Mouse (Mus musculus) hindbrain, embryonic 11.5 days (tissue): ENCODE measurements around the gene Ebi3. TPM values are rescaled to one million over a fixed set of nuclear protein-coding genes. Genes with fewer than 3 reads are reported as not detected.

Source experiments
- ATAC-seq: fragments of 200-750 bp; cut with Nextera tagmentation; 2 replicates; pipeline ENCODE4 v1.8.0; 2017; ENCODE audit warnings: mild to moderate bottlenecking, moderate TSS enrichment, moderate library complexity; ENCODE audit not compliant: low FRiP score
- DNase-seq: peaks from one replicate; pipeline ENCODE4 v3.0.0-alpha.2; 2015; ENCODE audit warnings: low spot score
- H3K27ac ChIP-seq: fragments of 300-500 bp; sonication (generic); 2 replicates; pipeline ENCODE4 v1.5.1; 2014; ENCODE audit warnings: mild to moderate bottlenecking, low read depth, low read length
- H3K27me3 ChIP-seq: fragments of 300-500 bp; sonication (generic); 2 replicates; pipeline ENCODE4 v1.6.1; 2014; ENCODE audit warnings: mild to moderate bottlenecking, low read length, moderate library complexity, mixed read lengths; ENCODE audit not compliant: control insufficient read depth, insufficient read depth
- H3K36me3 ChIP-seq: fragments of 300-500 bp; sonication (generic); 2 replicates; pipeline ENCODE4 v1.6.1; 2014; ENCODE audit warnings: mild to moderate bottlenecking, low read length, moderate library complexity, mixed read lengths; ENCODE audit not compliant: control insufficient read depth, insufficient read depth
- H3K4me1 ChIP-seq: fragments of 300-500 bp; sonication (generic); replicated peaks from 2 replicates; pipeline ENCODE4 v1.6.1; 2014; ENCODE audit warnings: low read length, mixed read lengths; ENCODE audit not compliant: control insufficient read depth, insufficient read depth
- H3K4me2 ChIP-seq: fragments of 300-500 bp; sonication (generic); replicated peaks from 2 replicates; pipeline ENCODE4 v1.6.1; 2014; ENCODE audit warnings: mild to moderate bottlenecking, low read depth, low read length
- H3K4me3 ChIP-seq: fragments of 300-500 bp; sonication (generic); 2 replicates; pipeline ENCODE4 v1.5.1; 2014; ENCODE audit warnings: low read depth, low read length
- H3K9ac ChIP-seq: fragments of 300-500 bp; sonication (generic); 2 replicates; pipeline ENCODE4 v1.6.1; 2014; ENCODE audit warnings: low read depth, low read length
- H3K9me3 ChIP-seq: fragments of 300-500 bp; sonication (generic); 2 replicates; pipeline ENCODE4 v1.6.1; 2016; ENCODE audit warnings: low read length; ENCODE audit not compliant: control insufficient read depth
- WGBS: fragments of 180-500 bp; shearing (Covaris S2); extraction: QIAGEN DNeasy Blood & Tissue Kit; methylation state at CpG from one replicate; pipeline ENCODE4 v1.1.7; 2014; 5-methylcytosine and 5-hydroxymethylcytosine counted together
- polyA plus RNA-seq: library from polyadenylated mRNA; unstranded; fragments of >200 nt; fragmentation: Nextera tagmentation; extraction: Ambion mirVana; gene quantifications from 2 replicates; pipeline ENCODE4 v1.2.1, GENCODE M21; 2014

Gene Ebi3
- polyA plus RNA-seq, 1 experiment from 2014 or later, result 2.2 TPM

DNA sequence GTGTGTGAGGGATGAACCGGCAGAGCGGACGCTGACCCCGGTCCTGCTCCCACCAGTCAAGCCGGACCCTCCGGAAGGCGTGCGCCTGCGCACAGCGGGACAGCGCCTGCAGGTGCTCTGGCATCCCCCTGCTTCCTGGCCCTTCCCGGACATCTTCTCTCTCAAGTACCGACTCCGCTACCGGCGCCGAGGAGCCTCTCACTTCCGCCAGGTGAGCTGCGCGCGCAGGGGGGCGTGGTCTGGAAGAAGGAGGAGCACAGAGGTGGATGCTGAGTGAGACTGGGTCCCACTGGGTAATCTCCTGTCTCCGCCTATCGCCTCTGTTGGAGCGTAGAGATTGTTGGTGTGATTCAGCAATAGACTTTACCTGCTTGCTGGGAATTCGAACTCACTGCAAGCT is 3.7 kb downstream of the Ebi3 start:
- ATAC-seq, result peak; percentile 10; the same call in 1 of the 2 replicates
- peak overlapping the region; percentile 36 for H3K4me3 ChIP-seq
- H3K4me2 ChIP-seq, result peak overlapping the region; percentile 65
- H3K9me3 ChIP-seq, result no peaks in the 10 kb centered on the region
- H3K4me1 ChIP-seq, result peaks cover 5% of the 10 kb centered on the region
- WGBS, result under 1% methylated on average over 26 of the region's 26 CpGs
- H3K9ac ChIP-seq, result peak overlapping the region; percentile 35; the same call in 1 of the 2 replicates
- H3K36me3 ChIP-seq, result no peaks in the 10 kb centered on the region
- peak; percentile 71 for DNase-seq
- H3K27me3 ChIP-seq, result no peaks in the 10 kb centered on the region
- no peak overlapping the region for H3K27ac ChIP-seq

DNA sequence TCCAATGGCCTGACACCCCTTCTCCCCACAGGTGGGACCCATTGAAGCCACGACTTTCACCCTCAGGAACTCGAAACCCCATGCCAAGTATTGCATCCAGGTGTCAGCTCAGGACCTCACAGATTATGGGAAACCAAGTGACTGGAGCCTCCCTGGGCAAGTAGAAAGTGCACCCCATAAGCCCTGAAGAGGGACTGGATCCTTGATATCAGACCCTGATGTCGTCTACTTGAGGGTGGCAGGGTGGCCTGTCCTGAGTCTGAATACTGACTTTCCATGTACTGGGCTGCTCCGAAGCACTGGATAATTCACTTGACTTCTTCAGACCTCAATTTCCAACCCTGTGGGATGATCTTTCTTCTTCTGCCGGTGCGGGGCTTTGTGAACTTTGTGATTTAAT is 4.2 kb downstream of the Ebi3 start:
- peak overlapping the region; percentile 36 for H3K4me3 ChIP-seq
- peaks cover 3% of the 10 kb centered on the region; the same call in 1 of the 2 replicates for H3K36me3 ChIP-seq
- no peaks in the 10 kb centered on the region for H3K27me3 ChIP-seq
- no peak overlapping the region for H3K9ac ChIP-seq
- H3K4me2 ChIP-seq, result peak overlapping the region; percentile 65
- no peaks in the 10 kb centered on the region for H3K9me3 ChIP-seq
- no peak for DNase-seq
- peaks cover 5% of the 10 kb centered on the region for H3K4me1 ChIP-seq
- H3K27ac ChIP-seq, result no peak overlapping the region
- 36% methylated on average over 6 of the region's 6 CpGs for WGBS
- 0 out of 2 replicates have a peak, but pooled peaks have one; percentile 1 for ATAC-seq

DNA sequence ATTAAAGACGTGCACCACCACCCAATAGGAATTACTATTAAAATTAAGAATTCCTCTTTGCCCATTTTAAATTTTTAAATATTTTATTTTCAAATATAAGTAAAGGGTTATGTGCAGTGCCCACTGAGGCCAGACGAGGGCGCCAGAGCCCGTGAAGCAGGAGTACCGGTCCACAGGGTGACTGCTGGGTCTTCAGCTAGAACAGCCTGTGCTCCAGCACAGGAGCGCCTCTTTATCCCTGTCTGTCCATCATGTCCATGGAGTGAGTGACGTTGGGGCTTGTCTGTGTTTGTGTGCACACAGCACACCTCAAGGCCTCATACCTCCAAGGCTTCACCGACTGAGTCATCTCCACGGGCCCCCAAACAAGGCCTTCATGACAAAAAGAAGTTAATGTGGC is 4.7 kb downstream of the Ebi3 start:
- no peaks in the 10 kb centered on the region for H3K27me3 ChIP-seq
- H3K27ac ChIP-seq, result no peak overlapping the region
- H3K4me3 ChIP-seq, result no peak overlapping the region
- DNase-seq (peak; percentile 86), ATAC-seq (peak; percentile 46; the same call in 1 of the 2 replicates)
- 13% methylated on average over 9 of the region's 9 CpGs for WGBS
- peaks cover 3% of the 10 kb centered on the region; the same call in 1 of the 2 replicates for H3K36me3 ChIP-seq
- no peak overlapping the region for H3K9ac ChIP-seq
- no peaks in the 10 kb centered on the region for H3K9me3 ChIP-seq
- H3K4me1 ChIP-seq, result peaks cover 5% of the 10 kb centered on the region
- H3K4me2 ChIP-seq, result no peak overlapping the region

DNA sequence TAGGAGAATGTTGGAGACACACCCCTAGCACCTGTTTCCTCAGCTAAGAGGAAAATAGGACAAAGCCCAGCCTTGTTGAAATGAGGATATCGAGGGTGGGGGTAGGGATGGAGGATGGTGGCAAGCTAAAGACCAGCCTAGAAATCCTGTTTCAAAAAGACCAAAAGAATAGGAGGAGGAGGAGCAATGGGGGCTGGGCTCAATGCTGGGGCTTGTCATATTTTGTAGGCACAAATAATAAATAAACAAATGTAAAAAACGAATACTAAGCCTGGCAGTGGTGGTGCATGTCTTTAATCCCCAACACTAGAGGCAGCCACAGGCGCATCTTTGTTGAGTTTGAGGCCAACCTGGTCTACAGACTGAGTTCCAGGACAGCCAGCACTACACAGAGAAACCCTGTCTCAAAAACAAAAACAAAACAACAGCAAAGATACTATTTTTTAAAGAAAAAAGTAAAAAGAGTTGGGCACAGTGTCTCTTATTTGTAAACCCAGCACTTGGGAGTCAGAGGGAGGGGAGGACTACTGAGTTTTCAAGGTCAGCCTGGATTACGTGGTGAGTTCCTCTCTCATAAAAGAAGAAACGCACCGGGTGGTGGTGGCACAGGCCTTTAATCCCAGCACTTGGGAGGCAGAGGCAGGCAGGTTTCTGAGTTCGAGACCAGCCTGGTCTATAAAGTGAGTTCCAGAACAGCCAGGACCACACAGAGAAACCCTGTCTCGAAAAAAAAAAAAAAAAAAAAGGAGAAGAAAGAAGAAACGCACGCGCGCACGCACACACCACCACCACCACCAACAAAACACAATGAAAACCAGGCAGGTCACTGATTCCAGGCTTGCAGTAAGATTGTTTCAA is 5.5 kb downstream of the Ebi3 start:
- no peak for DNase-seq
- H3K36me3 ChIP-seq, result peaks cover 3% of the 10 kb centered on the region; the same call in 1 of the 2 replicates
- no peaks in the 10 kb centered on the region for H3K9me3 ChIP-seq
- H3K9ac ChIP-seq, result peak overlapping the region; percentile 65
- peak overlapping the region; percentile 42 for H3K4me3 ChIP-seq
- H3K4me1 ChIP-seq, result peaks cover 5% of the 10 kb centered on the region
- WGBS, result 78% methylated on average over 13 of the region's 13 CpGs
- H3K27ac ChIP-seq, result peak overlapping the region; percentile 85
- H3K4me2 ChIP-seq, result peak overlapping the region; percentile 49
- H3K27me3 ChIP-seq, result no peaks in the 10 kb centered on the region
- no peak for ATAC-seq

DNA sequence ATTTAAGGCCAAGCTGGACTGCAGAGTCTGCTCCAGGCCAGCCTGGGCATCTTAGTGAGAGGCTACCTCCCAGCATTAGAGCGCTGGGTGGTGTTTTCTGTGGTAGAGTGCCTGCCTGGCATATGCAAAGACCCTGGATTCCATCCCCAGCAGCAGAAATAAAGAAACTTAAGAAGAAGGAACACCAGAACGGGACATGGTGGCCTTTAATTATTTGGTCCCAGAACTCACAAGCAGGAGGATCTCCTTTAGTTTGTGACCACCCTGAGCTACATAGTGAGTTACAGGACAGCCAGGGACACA is 6.1 kb downstream of the Ebi3 start:
- Histone ChIP-seq H3K27ac (peak overlapping the region; percentile 85), H3K4me3 (peak overlapping the region; percentile 42), H3K4me1 (peaks cover 5% of the 10 kb centered on the region), H3K27me3 (no peaks in the 10 kb centered on the region), H3K9ac (peak overlapping the region; percentile 65), H3K36me3 (peaks cover 3% of the 10 kb centered on the region; the same call in 1 of the 2 replicates), H3K9me3 (no peaks in the 10 kb centered on the region), H3K4me2 (peak overlapping the region; percentile 49)
- WGBS, result 28% methylated on average over 2 of the region's 2 CpGs
- ATAC-seq (no peak), DNase-seq (no peak)

DNA sequence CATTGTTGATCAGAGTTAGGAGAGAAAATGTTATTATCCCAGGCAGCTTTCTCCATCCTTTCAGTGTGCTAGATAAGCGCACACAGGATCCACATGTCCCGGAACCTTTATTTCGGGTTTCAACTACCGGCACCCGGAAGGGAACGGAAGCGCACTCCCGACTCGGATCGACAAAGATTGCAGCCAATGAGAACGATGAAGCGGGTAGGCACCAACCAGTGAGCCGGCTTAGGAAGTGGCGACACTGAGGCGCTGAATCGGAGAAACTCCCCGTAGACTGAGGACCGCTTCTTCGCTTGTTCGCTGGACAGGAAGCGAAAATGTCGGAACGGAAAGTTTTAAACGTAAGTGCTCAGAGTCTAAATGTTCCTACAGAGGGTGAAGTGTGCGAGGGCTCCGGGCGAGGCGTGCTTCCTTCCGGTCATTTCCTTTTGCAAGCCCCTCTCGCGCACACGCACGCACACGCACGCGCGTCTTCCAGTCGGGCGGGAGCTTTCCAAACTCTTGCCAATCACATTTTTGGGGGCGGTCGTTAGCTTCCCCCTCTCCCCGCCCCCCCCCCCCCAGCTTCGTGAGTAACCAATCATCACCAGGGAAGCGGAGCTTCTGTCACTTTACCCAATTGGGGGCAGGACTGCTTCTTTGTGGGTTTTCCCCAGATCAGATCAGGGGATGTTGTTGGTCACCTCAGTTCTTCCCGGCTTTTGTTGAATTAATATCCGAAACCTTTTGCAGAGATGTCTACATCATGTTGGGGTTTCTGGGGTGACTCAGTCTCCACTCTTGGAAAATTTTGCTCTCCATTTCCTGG is 6.7 kb downstream of the Ebi3 start, which contains the start of gene Yju2:
Yju2 (plus strand) TSS at position 182 of the 811 bp plus-strand sequence.
- Histone ChIP-seq H3K36me3 (peaks cover 3% of the 10 kb centered on the region; the same call in 1 of the 2 replicates), H3K27ac (peak within 1 kb of the TSS; percentile 85), H3K4me3 (peak within 1 kb of the TSS; percentile 42), H3K4me1 (peaks cover 5% of the 10 kb centered on the region), H3K9me3 (no peaks in the 10 kb centered on the region), H3K4me2 (peak within 1 kb of the TSS; percentile 49), H3K27me3 (no peaks in the 10 kb centered on the region), H3K9ac (peak within 1 kb of the TSS; percentile 65)
- ATAC-seq (peak; percentile 90), DNase-seq (peak; percentile 94)
- under 1% methylated on average over 43 of the region's 46 CpGs for WGBS

DNA sequence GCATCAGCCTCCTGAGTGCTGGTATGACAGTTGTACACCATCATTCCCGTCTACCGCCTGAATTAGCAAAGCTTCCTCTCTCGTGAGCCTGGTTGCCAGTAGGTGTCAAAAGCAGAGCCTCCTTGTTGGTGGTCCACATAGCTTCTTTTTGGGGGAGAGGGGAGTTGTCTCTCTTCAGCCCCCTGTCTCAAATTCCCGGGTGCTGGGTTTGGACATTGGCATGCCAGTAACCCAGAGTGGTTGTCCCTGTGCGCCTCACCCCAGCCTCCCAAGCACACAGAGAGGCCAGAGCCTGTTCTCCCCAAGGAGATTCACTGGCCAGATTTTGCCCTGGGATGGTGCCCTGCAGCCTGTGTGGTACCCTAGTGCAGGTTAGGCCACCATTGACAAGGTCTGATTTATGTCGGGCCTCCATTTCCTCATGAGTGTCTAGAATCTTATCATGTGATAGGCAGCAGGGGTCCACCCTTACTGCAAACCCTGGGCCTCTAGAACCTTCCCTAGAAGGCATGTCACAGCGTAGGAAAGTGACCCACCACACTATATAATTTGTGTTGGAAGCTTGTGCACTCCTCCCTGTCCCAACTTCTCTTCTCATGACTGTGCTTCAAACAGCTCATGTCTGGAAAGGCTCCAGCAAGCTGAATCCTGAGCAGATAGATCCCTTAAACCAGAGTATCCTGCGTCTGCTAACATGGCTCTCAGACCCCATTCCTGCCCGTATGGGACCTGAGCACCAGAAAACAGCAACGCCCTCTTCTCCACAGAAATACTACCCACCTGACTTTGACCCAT is 7.7 kb downstream of the Ebi3 start:
- no peak for DNase-seq
- Histone ChIP-seq H3K36me3 (peaks cover 3% of the 10 kb centered on the region; the same call in 1 of the 2 replicates), H3K4me1 (peaks cover 5% of the 10 kb centered on the region), H3K27me3 (no peaks in the 10 kb centered on the region), H3K27ac (0 out of 2 replicates have a peak overlapping the region, but pooled peaks have one; percentile 85), H3K9me3 (no peaks in the 10 kb centered on the region), H3K4me3 (peak overlapping the region; percentile 42), H3K9ac (peak overlapping the region; percentile 46; the same call in 1 of the 2 replicates), H3K4me2 (peak overlapping the region; percentile 29)
- no peak for ATAC-seq
- 79% methylated on average over 10 of the region's 10 CpGs for WGBS

DNA sequence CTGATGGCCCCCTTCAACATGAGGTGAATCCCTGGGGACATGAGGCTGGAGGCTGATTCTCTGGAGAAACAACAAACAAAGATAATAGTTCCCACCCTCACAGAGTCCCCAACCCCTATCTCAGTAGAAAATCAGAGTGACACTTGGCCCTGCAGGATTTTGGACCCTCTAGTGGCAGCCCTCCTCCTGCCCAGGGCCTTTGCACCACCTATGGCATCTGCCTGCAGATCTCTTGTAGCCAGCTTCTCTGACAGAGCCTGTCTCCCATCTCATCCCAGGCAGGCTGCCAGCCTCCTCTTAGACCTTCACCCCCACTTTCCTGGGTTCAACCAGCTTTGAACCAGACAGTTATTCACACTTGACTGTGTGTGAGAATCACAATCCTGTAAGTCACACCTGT is 8.4 kb downstream of the Ebi3 start:
- Histone ChIP-seq H3K36me3 (peaks cover 3% of the 10 kb centered on the region; the same call in 1 of the 2 replicates), H3K27me3 (no peaks in the 10 kb centered on the region)
- no peak for DNase-seq

More for the DNA sequence above, 8.4 kb downstream of the Ebi3 start:
- H3K9me3 ChIP-seq, result no peaks in the 10 kb centered on the region
- no peak overlapping the region for H3K27ac ChIP-seq
- ATAC-seq, result no peak
- no peak overlapping the region for H3K4me2 ChIP-seq
- H3K4me3 ChIP-seq, result no peak overlapping the region
- peaks cover 5% of the 10 kb centered on the region for H3K4me1 ChIP-seq
- H3K9ac ChIP-seq, result no peak overlapping the region
